Mouse (Mus musculus) cerebellum, adult 2 months (tissue): Measurements from ENCODE around the gene Cfap61. TPM values are rescaled to one million over a fixed set of nuclear protein-coding genes. Genes with fewer than 3 reads are reported as not detected.

Experiments
- DNase-seq, 2 experiments: peaks; one replicate each; pipeline ENCODE4 v3.0.0; 2021
- H3K27ac ChIP-seq: fragments of 200-500 bp; 2 replicates; pipeline ENCODE4 v1.5.1; 2012; ENCODE audit warnings: low read length, control low read depth, inconsistent platforms; ENCODE audit not compliant: insufficient read depth
- H3K27me3 ChIP-seq: fragments of 200-500 bp; 2 replicates; pipeline ENCODE4 v1.6.1; 2012; ENCODE audit warnings: inconsistent platforms, mild to moderate bottlenecking, low read length, moderate library complexity; ENCODE audit not compliant: control insufficient read depth, insufficient read depth
- H3K4me1 ChIP-seq: fragments of 200-500 bp; 2 replicates; pipeline ENCODE4 v1.6.1; 2011; ENCODE audit warnings: low read length; ENCODE audit not compliant: control insufficient read depth, insufficient read depth
- H3K4me3 ChIP-seq: fragments of 200-500 bp; replicated peaks from 2 replicates; pipeline ENCODE3; 2011; ENCODE audit warnings: mild to moderate bottlenecking, low read depth, low read length, control low read depth; ENCODE audit not compliant: insufficient read depth
- CTCF ChIP-seq: fragments of 200-500 bp; IDR thresholded peaks from 2 replicates; pipeline ENCODE4 v1.5.1; 2011; ENCODE audit warnings: low read depth, mild to moderate bottlenecking, control low read depth, low read length, moderate library complexity, borderline replicate concordance; ENCODE audit not compliant: insufficient read depth
- POLR2A ChIP-seq: fragments of 200-500 bp; IDR thresholded peaks from 2 replicates; pipeline ENCODE4 v1.6.1; 2011; ENCODE audit warnings: low read length, control low read depth, borderline replicate concordance; ENCODE audit not compliant: insufficient read depth
- WGBS: fragments of 180-500 bp; shearing (Covaris S2); methylation state at CpG from one replicate; pipeline ENCODE4 v1.1.7; 2018; 5-methylcytosine and 5-hydroxymethylcytosine counted together
- polyA plus RNA-seq: library from polyadenylated mRNA; depleted of rRNA; stranded (reverse); fragments of >200 nt; gene quantifications from 2 replicates; pipeline ENCODE4 v1.2.3, GENCODE M21; 2012

The Cfap61 gene
- polyA plus RNA-seq, 1 experiment = 1.0 TPM

GRCm38 (mm10) chr2:146102600-146102999 lies 168.0 kb downstream of the Cfap61 start:
- TF ChIP-seq POLR2A (no peak), CTCF (no peak)
- Histone ChIP-seq H3K4me3 (no peak overlapping the region), H3K27ac (no peak overlapping the region), H3K27me3 (no peaks in the 10 kb centered on the region), H3K4me1 (no peaks in the 10 kb centered on the region)
- no peak for DNase-seq
- WGBS = 51% methylated on average over 3 of the region's 3 CpGs

- Histone ChIP-seq H3K27me3 (no peaks in the 10 kb centered on the region), H3K4me3 (no peak overlapping the region), H3K27ac (no peak overlapping the region), H3K4me1 (no peaks in the 10 kb centered on the region)
- DNase-seq = no peak
- no peak for TF ChIP-seq CTCF
- TF ChIP-seq POLR2A = no peak
- 89% methylated on average over 6 of the region's 6 CpGs for WGBS
These were observed 170.8 kb downstream of the Cfap61 start for GRCm38 (mm10) chr2:146105341-146105740.

- WGBS = 91% methylated on average over 4 of the region's 4 CpGs
- no peaks in the 10 kb centered on the region for H3K4me1 ChIP-seq
- no peak for DNase-seq
- no peak overlapping the region for H3K27ac ChIP-seq
- TF ChIP-seq CTCF (no peak), POLR2A (no peak)
- H3K27me3 ChIP-seq = no peaks in the 10 kb centered on the region
- H3K4me3 ChIP-seq = no peak overlapping the region
These were observed 173.4 kb downstream of the Cfap61 start for GRCm38 (mm10) chr2:146107980-146108379.

GRCm38 (mm10) chr2:146109921-146110320 lies 175.3 kb downstream of the Cfap61 start:
- no peak for DNase-seq
- Histone ChIP-seq H3K4me3 (no peak overlapping the region), H3K4me1 (no peaks in the 10 kb centered on the region), H3K27me3 (no peaks in the 10 kb centered on the region), H3K27ac (no peak overlapping the region)
- TF ChIP-seq POLR2A (no peak), CTCF (no peak)
- WGBS = 75% methylated on average over 9 of the region's 9 CpGs

GRCm38 (mm10) chr2:146116282-146116681 lies 181.7 kb downstream of the Cfap61 start:
- Histone ChIP-seq H3K27ac (no peak overlapping the region), H3K27me3 (no peaks in the 10 kb centered on the region), H3K4me3 (no peak overlapping the region), H3K4me1 (no peaks in the 10 kb centered on the region)
- TF ChIP-seq POLR2A (no peak), CTCF (no peak)
- WGBS = 94% methylated on average over 6 of the region's 6 CpGs
- DNase-seq = no peak

- Histone ChIP-seq H3K4me1 (no peaks in the 10 kb centered on the region), H3K27ac (no peak overlapping the region), H3K4me3 (no peak overlapping the region), H3K27me3 (no peaks in the 10 kb centered on the region)
- DNase-seq = no peak
- TF ChIP-seq POLR2A = no peak
- TF ChIP-seq CTCF = no peak
- 97% methylated on average over 5 of the region's 5 CpGs for WGBS
These were observed 182.1 kb downstream of the Cfap61 start for GRCm38 (mm10) chr2:146116726-146117125.

- TF ChIP-seq POLR2A (no peak), CTCF (no peak)
- Histone ChIP-seq H3K27me3 (no peaks in the 10 kb centered on the region), H3K4me1 (no peaks in the 10 kb centered on the region), H3K4me3 (no peak overlapping the region), H3K27ac (no peak overlapping the region)
- 48% methylated on average over 17 of the region's 17 CpGs for WGBS
- no peak for DNase-seq
These were observed 182.8 kb downstream of the Cfap61 start for GRCm38 (mm10) chr2:146117191-146117914.

GRCm38 (mm10) chr2:146117915-146118403 lies 183.4 kb downstream of the Cfap61 start:
- Histone ChIP-seq H3K27ac (no peak overlapping the region), H3K4me1 (no peaks in the 10 kb centered on the region), H3K27me3 (no peaks in the 10 kb centered on the region), H3K4me3 (no peak overlapping the region)
- WGBS = 52% methylated on average over 3 of the region's 3 CpGs
- no peak for DNase-seq
- no peak for TF ChIP-seq POLR2A
- TF ChIP-seq CTCF = no peak
